Mouse (Mus musculus) stomach, postnatal 0 days (tissue): ENCODE measurements around the gene Cux1. TPM values are rescaled to one million over a fixed set of nuclear protein-coding genes. Genes with fewer than 3 reads are reported as not detected.
A peak's percentile ranks its signal among the peaks of the same experiment; 100 is the strongest.

Source experiments
- ATAC-seq: fragments of 200-750 bp; cut with Nextera tagmentation; 2 replicates; pipeline ENCODE4 v1.8.0; 2017; ENCODE audit not compliant: low FRiP score, low TSS enrichment
- DNase-seq: peaks from one replicate; pipeline ENCODE4 v3.0.0-alpha.2; 2016; ENCODE audit warnings: low spot score
- H3K27ac ChIP-seq: fragments of 300-500 bp; sonication (generic); replicated peaks from 2 replicates; pipeline ENCODE4 v1.5.1; 2014; ENCODE audit warnings: mild to moderate bottlenecking, control low read depth
- H3K27me3 ChIP-seq: fragments of 300-500 bp; sonication (generic); 2 replicates; pipeline ENCODE4 v1.6.1; 2014; ENCODE audit warnings: low read length; ENCODE audit not compliant: control insufficient read depth, insufficient read depth
- H3K36me3 ChIP-seq: fragments of 300-500 bp; sonication (generic); 2 replicates; pipeline ENCODE4 v1.6.1; 2014; ENCODE audit warnings: low read length, mixed read lengths; ENCODE audit not compliant: control insufficient read depth, insufficient read depth
- H3K4me1 ChIP-seq: fragments of 300-500 bp; sonication (generic); replicated peaks from 2 replicates; pipeline ENCODE4 v1.6.1; 2014; ENCODE audit warnings: antibody characterized with exemption; ENCODE audit not compliant: control insufficient read depth, insufficient read depth
- H3K4me2 ChIP-seq: fragments of 300-500 bp; sonication (generic); replicated peaks from 2 replicates; pipeline ENCODE4 v1.6.1; 2014; ENCODE audit warnings: low read depth, mild to moderate bottlenecking, control low read depth, moderate library complexity
- H3K4me3 ChIP-seq: fragments of 300-500 bp; sonication (generic); 2 replicates; pipeline ENCODE4 v1.5.1; 2014; ENCODE audit warnings: low read depth, low read length, control low read depth
- H3K9ac ChIP-seq: fragments of 300-500 bp; sonication (generic); 2 replicates; pipeline ENCODE4 v1.6.1; 2014; ENCODE audit warnings: mild to moderate bottlenecking, low read length, control low read depth, mixed read lengths
- H3K9me3 ChIP-seq: fragments of 300-500 bp; sonication (generic); 2 replicates; pipeline ENCODE4 v1.6.1; 2016; ENCODE audit warnings: low read length; ENCODE audit not compliant: control insufficient read depth
- CTCF ChIP-seq: IDR thresholded peaks from 2 replicates; pipeline ENCODE4 v1.5.1; 2016; ENCODE audit warnings: antibody characterized with exemption, low read depth, mild to moderate bottlenecking, moderate library complexity
- EP300 ChIP-seq: optimal IDR thresholded peaks from 2 replicates; pipeline ENCODE3; 2016; ENCODE audit warnings: antibody characterized with exemption
- WGBS: fragments of 180-500 bp; shearing (Covaris S2); extraction: QIAGEN DNeasy Blood & Tissue Kit; methylation state at CpG from one replicate; pipeline ENCODE4 v1.1.7; 2014; 5-methylcytosine and 5-hydroxymethylcytosine counted together
- polyA plus RNA-seq: library from polyadenylated mRNA; unstranded; fragments of >200 nt; fragmentation: Nextera tagmentation; extraction: Ambion mirVana; gene quantifications from 2 replicates; pipeline ENCODE4 v1.2.1, GENCODE M21; 2015

The Cux1 gene
- polyA plus RNA-seq, 1 experiment from 2014 or later = 33.7 TPM

DNA sequence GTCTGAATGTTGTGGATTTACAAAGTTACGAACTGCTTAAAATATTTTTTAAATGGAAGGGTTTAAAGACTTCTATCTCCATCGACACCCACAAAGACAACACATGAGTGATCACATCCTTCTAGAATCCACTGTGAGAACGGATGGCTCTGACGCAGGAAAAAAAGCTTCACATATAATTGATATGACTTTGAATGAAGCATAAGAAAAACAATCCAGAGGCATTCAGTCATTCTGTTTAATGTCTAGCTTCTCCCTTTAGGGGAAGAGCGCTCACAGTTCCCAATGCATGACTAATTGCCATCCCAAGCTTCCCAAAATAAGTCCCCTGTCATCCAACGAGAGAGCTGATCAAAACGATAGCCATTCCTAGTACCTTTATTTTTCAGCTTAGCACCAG, 2.9 kb upstream of the Cux1 start:
- TF ChIP-seq EP300 = no peak
- Histone ChIP-seq H3K4me1 (0 out of 2 replicates have a peak, but pooled peaks cover 2% of the 10 kb centered on the region), H3K4me3 (no peak overlapping the region), H3K4me2 (no peak overlapping the region), H3K36me3 (no peaks in the 10 kb centered on the region), H3K9ac (no peak overlapping the region), H3K9me3 (no peaks in the 10 kb centered on the region), H3K27ac (no peak overlapping the region), H3K27me3 (no peaks in the 10 kb centered on the region)
- DNase-seq (no peak), ATAC-seq (no peak)
- WGBS = 42% methylated on average over 7 of the region's 7 CpGs

DNA sequence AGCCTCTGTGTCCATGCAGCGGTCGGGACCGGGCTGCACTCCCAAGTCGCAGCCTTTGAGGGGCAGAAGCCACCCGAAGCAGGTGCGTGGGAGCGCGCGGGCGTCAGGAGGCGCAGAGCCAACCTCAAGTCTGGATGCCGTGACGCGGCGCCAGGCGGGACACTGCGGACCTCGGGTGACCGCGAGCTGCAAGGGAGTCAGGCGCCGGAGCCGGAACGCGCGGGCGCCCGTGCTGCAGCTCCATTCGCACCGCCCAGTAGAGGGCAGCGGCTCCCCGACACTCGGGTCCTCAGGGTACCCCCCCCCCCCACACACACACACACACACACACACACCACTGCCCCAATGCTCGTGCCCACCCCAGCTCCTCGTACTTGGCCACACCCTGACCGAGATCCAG, 1.5 kb upstream of the Cux1 start:
- TF ChIP-seq CTCF (peak; percentile 78), EP300 (no peak)
- peak overlapping the region; percentile 99 for H3K4me3 ChIP-seq
- H3K4me2 ChIP-seq = peak overlapping the region; percentile 100
- H3K9me3 ChIP-seq = no peaks in the 10 kb centered on the region
- 0 out of 2 replicates have a peak, but pooled peaks cover 2% of the 10 kb centered on the region for H3K4me1 ChIP-seq
- 0% methylated on average over 36 of the region's 36 CpGs for WGBS
- H3K27me3 ChIP-seq = no peaks in the 10 kb centered on the region
- peak; percentile 87 for DNase-seq
- no peak overlapping the region for H3K27ac ChIP-seq
- no peaks in the 10 kb centered on the region for H3K36me3 ChIP-seq
- H3K9ac ChIP-seq = peak overlapping the region; percentile 61
- ATAC-seq = peak; percentile 41

DNA sequence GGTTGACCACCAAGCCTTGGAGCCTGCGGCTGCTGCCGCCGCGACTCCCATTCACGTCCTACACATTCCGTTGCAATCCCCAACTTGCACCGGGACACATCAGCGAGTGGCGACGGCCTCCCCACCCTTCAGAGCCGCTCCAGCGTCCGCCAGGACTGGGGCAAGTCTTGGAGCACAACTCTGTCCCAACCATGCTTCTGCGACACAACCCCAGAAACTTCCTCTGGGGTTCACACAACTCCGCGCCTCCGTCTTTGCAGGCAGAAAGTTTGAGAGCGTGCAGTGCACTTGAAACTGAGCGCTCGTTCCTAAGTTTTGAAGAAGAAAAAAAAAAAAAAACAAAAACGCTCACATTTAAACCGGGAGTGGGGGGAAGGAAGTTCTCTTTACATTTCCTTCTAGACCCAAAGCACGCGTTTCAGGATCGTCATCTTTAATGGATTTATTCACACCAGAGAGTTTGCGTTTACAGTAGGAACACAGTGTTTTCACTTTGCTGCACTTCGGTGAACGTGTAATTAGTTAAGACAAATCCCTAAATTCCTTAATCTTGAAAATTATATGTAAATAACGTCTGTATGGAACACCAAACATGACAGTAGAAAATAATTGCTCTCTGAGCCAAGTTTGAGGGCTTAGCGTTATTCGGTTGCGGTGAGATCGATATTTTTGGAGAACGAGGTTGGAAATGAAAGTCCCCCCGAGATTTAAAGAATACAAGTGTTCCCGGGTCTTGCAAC, 906 bp upstream of the Cux1 start:
- H3K4me3 ChIP-seq = peak overlapping the region; percentile 99
- peak overlapping the region; percentile 100 for H3K4me2 ChIP-seq
- WGBS = under 1% methylated on average over 36 of the region's 36 CpGs
- H3K27me3 ChIP-seq = no peaks in the 10 kb centered on the region
- H3K4me1 ChIP-seq = 0 out of 2 replicates have a peak, but pooled peaks cover 2% of the 10 kb centered on the region
- no peaks in the 10 kb centered on the region for H3K9me3 ChIP-seq
- DNase-seq (peak; percentile 54), ATAC-seq (no peak)
- no peak overlapping the region; the same call in 1 of the 2 replicates for H3K27ac ChIP-seq
- H3K36me3 ChIP-seq = no peaks in the 10 kb centered on the region
- TF ChIP-seq CTCF = no peak
- no peak for TF ChIP-seq EP300
- H3K9ac ChIP-seq = peak overlapping the region; percentile 87

DNA sequence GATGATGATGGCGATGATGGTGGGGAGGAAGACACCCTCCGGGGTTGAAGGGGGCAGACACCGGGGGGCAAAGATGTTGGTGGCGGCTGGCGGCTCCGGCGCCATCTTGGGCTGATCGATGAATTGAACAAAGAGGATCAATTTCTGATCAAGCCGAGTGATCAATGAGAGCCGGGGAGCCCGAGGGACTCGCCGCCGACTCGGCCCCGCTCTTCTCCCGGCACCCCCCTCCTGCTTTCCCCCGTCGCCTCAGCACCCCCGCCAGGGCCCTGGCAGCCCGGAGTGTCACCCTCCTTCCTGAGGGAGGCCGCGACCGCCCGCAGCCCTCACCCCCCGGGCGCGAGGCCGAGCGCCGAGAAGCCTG, 496 bp downstream of the Cux1 start:
- H3K4me3 ChIP-seq = peak overlapping the region; percentile 99
- H3K9ac ChIP-seq = peak overlapping the region; percentile 87
- no peak for TF ChIP-seq EP300
- no peak for TF ChIP-seq CTCF
- WGBS = under 1% methylated on average over 26 of the region's 31 CpGs
- H3K27ac ChIP-seq = peak overlapping the region; percentile 89
- no peaks in the 10 kb centered on the region for H3K36me3 ChIP-seq
- DNase-seq (no peak), ATAC-seq (peak; percentile 49)
- H3K27me3 ChIP-seq = no peaks in the 10 kb centered on the region
- no peaks in the 10 kb centered on the region for H3K9me3 ChIP-seq
- H3K4me1 ChIP-seq = 0 out of 2 replicates have a peak, but pooled peaks cover 2% of the 10 kb centered on the region
- peak overlapping the region; percentile 100 for H3K4me2 ChIP-seq

DNA sequence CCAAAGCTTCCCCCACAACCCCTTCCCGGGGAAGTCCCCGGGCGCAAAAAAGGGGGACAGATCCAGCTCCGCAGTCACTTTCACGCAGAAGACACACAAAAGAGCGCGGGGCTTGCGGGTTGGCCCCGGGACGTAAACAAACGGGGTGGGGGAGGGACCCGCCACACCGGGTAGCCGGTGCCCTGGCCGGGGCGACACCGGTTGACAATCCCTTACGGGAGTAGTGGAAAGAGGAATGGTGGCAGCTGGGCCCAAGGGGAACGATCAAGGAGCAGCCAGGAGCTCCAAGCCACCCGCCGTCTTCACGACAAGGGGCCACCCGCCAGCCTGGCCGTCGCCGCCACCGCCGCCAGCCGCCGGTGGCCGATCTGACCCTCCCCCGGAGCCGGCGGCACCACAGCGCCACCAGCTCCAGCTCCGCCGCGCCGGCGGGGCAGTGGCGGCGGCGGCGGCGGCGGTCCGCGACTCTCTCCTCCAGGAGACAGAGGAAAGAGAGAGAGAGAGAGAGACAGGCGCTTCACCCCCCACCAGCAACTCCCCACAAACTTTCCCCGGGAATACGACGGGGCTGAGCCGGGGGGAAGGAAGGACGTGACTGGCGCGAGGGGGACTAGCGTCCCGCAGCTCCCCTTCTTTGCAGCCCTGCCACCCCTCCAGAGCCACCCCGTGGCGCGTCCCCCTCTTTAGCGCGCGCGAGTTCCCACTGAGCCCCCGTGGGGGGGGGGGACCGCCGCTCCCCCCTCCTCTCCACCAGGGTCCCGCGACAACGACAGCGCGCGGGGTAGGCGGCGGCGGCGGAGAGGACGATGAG, 1.1 kb downstream of the Cux1 start:
- Histone ChIP-seq H3K4me2 (peak overlapping the region; percentile 100), H3K27ac (peak overlapping the region; percentile 89), H3K27me3 (no peaks in the 10 kb centered on the region), H3K4me1 (0 out of 2 replicates have a peak, but pooled peaks cover 2% of the 10 kb centered on the region), H3K4me3 (peak overlapping the region; percentile 99), H3K9me3 (no peaks in the 10 kb centered on the region), H3K9ac (peak overlapping the region; percentile 87), H3K36me3 (no peaks in the 10 kb centered on the region)
- under 1% methylated on average over 41 of the region's 79 CpGs for WGBS
- DNase-seq (peak; percentile 69), ATAC-seq (peak; percentile 19)
- TF ChIP-seq CTCF (no peak; the same call in 1 of the 2 replicates), EP300 (no peak)
